Mouse (Mus musculus): ENCODE data around the gene Tagln3.

The Tagln3 gene

DNA sequence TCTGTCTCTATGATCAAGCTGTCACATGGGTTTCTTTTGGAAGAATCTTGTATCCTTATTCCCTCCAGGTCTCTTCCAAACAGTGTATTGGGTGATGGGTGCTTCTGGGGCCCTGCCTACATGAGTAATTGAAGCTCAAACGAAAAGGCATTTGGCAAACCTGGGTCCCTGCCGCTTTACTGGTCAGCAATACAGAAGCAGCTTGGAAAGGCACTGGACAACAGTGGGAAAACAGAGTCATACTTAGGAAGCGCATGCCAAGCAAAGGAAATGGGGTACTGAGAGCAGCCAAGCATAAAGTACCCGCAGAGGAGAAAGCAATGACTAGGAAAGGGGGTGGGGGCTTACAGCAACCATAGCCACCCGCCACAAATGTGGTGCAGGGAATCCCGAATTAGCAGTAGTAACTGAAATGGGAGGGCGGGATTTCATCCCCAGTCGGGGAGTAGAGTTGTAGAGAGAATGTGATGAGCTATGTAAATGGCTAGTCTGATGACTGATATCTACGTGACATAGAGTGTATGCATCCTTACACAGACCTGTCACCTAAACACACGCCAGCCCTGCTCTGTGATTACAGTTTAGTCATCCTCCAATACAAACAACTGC lies 4.3 kb downstream of the Tagln3 start:
- no peak for DNase-seq

DNA sequence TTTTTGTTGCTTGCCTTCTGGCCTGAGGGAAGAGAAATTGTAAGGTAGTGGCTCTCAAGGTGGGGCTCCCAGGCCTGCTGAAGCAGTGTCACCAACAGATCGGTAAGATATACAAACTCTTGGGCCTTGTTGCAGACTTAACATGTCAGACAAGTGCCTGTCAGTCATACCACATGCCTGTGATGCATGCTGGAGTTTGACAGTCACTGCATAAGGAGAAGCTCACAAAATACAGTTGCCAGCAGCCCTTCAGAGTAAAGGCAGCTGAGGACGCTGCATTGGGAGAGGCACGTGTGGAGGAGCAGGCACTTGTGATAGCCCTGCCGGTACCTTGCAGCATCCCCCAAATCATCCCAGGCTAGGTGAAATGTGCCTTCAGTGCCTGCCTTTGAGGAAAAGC lies 6.1 kb downstream of the Tagln3 start:
- no peak for DNase-seq

DNA sequence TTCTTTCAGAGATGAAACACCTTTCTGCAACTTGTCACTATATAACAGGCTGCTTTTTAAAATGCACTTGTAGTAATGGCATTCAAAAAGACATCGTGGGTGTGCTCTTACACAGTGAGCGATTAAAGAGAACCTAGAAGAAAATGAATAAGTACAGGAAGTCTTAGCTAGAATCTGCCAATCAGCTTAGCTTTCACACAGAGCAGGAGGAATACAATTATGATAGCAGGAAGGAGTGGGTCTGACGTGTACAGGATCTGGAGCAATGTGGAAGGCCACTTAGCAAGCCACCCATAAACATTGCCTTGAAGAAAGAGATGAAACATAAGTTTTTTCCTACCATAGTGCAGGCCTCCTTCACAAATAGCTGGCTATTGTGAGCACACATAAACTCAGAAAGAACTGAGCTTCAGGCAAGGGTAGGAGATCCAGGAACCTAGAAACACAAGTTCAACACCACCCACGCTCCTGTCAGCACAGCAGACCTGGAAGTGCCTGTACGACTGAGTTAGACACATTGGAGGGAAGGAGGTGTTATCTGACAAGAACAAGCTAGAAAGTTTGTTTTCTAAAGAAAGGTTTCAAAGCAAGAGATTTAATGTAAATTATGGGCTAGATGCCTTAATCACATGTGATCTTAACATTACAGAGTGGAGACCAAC lies 9.8 kb downstream of the Tagln3 start:
- no peak for DNase-seq

DNA sequence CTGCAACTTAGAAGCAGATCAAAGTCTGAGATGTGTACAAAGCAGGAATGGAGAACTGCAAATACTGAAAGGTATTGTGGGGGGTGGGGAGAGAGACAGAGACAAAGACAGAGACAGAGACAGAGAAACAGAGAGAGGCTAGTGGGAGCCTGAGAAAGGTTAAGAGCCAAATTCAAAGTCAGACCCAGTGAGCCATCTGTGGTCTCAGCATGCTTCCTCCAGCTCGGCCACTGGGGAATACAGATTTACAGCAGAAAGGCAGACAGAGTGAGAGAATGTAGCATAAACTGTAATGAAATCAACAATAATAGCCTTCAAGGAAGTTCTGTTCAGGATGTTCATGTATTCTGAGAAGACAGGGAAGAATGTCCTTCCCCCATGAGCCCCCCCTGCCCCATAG lies 10.5 kb downstream of the Tagln3 start:
- DNase-seq = no peak

DNA sequence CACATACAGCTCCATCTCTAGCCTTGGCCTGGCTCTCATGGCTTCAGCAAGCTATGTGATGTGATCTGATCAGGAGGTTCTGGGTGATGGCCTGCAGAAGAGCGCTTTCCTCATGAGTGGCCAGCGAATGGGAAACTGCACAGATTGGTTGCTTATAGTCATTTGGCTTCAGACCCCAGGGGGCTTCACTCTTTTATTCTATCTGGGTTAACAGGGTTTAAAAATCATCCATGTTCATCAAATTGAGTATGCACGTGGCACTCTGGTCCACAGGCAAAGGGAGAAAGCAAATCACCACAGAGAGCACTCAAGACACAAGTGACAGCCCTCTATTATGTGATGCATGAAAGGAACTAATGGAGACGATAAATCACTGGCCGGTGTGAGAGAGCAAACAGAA lies 11.1 kb downstream of the Tagln3 start:
- DNase-seq = no peak

DNA sequence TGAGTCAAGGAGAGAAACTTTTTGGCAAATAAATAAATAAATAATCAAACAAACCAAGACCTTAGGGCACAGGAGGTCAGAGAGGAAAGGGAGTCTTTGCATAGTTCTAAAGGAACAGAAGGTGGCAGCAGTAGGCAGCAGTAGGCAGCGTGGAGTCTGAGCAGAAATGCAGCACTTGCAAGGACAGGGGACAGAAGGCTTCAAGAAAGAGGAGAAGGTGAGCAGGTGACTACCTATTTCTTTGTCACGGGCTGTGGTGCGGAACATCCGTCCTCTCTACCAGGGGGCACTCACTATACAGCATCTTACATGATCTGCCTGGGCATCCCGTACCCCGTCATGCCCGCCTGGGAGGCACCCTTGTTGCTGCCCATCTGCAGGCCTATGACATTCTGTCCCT lies 13.1 kb downstream of the Tagln3 start:
- DNase-seq = no peak

DNA sequence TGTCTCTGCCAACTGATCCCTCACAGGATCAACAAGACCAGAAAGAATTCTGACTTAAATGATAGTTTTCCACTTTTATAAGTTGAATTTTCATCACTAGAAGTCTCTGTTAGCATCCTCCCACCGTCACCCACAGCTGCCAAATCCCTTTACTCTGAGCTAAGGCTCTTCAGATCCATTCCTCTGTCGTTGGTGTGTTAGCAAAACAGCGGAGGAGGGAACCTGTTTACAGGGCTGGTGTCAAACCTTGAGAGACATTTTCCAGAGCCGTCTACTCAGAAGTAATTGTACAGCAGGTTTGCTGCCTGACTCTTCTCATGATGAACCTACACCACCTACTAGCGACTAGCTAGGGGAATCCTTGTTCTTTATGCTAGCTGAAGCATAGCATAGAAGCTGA lies 25.1 kb downstream of the Tagln3 start:
- DNase-seq = no peak

DNA sequence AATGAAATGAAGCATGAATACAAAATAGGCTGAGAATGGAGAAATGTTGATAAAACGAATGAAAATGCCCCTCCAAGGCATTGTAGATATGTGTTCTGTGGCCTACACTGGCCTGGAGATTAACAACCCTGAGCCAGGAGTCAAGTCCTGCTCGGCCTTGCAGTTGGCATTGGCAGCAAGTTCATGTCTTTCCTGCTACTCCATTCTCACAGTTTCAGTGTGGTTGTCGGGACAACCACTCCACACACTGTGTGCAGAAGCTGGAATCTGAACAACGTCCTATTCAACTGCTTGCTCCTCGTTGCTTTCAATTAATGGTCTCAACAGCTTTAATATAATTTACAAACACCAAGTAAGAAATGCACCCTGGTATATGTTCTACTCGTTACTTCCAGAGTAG lies 26.4 kb downstream of the Tagln3 start:
- no peak for DNase-seq

DNA sequence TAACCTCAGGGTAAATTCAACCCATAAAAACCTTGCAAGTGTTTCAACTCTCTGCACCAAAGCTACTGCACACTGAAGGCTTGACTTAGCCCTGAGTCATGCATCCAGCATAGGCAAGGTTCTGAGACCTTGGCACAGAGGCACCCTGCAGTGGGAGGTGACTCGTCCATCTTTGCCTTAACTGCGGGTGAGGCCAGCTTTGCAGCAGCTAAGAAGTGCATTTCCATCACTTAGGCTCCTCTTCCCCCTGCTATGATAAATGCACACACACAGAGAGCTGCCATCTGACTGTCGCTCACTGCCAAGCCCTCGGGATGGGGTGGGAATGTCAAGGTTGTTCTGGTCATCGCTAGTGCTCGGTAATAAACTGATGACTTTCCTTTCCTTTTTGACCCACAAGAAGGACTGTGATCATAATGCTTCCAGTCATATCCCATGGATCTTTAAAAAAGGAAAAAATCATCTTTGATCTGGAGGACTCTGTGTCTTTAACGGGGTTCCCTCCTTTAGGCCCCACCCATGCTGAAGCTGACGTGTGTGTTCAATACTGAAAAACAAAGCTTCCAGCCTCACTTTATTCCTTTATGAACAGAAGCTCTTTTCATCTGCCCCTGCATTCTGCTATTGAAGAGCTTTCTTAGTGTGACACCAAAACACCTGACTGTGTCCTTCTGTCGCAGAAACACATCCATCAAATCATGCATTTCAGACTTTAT lies 28.8 kb downstream of the Tagln3 start:
- DNase-seq = no peak

DNA sequence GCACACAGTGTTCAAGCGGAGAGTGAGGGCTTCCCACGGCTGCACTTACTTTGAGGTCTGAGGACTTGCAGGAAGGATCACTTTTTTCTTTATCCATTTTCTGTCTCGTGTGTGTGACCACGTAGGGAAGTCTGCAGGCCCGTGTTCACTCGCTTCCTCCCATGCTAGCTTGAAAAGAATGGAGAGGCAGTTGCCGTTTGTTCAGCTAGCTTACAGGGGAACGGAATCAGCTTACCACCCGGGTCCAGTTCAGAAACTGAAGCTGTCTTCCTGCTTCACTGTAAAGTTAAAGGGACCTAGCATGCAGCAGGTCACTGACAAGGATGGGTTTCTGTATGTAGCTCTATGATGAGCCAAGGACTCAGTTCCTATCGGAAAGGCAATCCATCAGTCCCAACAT lies 30.9 kb downstream of the Tagln3 start, which contains the start of gene Tmprss7:
Tmprss7 (minus strand) TSS at position 101 of the 400 bp plus-strand sequence.
- DNase-seq = no peak

DNA sequence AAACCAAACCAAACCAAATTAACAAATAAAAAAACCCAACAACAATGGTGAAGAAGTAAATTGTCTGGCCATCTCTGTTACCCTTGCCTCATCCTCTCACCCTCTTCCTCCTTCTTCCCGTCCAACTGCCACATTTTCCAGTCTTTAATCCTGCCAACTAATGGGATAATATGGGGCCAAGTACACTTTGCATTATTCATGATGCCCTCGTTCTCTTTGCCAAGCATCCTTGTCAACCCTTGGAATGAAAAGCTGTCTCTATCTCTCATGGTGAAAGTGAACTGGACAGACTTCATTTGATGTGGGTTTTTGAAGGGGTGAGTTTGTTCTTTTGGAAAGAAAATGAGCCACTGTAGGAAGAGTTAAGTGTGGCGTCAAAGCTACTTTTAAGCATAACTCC lies 31.6 kb downstream of the Tagln3 start:
- no peak for DNase-seq

DNA sequence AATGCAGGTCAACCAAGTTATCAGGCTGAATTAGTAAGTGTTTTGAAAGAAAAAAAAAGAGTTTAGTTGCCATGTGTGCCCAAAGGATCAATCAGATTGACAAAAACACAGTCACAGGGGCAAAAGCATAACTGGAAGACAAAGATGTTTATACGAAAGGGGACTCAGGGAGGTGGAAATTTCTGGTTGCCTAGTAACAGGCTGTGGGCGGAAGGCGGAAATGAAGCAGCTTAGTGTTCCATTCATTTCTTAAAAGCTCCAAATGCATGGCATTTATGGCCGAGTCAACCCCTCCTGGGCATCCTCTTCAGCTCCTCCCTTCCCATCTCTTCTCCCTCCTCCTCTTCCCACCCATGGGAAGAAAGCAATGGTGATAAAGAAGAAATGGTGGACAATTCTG lies 34.2 kb downstream of the Tagln3 start:
- DNase-seq = no peak

DNA sequence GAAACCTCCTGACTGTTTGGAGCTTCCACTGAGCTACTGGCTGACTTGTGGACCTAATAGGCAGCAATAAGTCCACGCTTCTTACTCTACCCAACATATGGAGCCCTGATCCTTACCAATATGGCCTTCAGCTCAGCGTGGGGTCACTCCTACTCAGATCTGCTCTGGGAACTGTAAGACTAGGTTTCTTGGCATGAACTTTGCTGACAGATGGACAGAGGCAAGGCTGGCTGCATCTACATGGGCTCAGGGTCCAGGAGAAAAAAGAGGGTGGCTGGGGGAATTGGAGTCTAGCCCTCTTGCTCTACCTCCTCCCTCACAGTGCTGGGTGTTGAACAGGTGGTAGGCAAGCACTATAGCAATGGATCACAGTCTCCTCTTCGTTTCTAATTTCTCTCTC lies 37.6 kb downstream of the Tagln3 start:
- DNase-seq = no peak

DNA sequence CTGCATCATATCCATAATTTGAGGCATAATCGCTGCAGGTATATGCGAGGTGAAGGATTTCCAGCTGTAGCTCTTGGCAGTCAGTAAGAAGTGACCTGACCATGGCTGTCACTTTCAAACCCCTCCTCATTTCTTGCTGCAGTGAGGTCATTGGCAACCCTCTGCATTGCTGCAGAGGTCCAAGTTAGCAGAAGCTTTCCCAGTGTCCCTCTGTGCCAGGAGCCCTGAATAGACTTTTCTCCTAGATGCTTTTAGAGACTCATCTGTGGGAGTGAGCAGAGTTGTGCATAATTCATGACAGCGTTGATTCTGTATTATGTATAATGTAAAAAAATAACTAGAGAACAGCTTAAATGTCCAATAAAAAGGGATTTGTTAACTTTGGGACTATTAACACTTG lies 39.1 kb downstream of the Tagln3 start:
- no peak for DNase-seq

DNA sequence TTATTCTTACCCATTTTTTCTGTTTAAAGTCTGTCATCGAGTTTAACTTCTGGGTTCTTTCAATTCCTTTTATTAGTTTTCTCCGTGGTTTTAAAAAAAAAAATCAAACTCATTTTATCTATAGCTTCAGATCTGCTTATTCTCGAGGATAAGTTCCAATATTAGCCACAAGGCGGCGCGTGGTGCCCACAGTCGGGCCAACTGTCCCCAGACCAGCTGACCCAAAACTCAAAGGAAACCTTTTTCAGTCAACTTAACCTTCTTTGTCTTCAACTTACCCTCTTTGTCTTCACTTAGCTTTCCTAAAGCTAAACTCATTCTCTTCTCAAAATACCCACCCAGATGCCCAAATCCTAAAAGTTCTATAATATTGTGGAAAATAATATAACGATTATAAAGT lies 39.6 kb downstream of the Tagln3 start:
- DNase-seq = no peak

DNA sequence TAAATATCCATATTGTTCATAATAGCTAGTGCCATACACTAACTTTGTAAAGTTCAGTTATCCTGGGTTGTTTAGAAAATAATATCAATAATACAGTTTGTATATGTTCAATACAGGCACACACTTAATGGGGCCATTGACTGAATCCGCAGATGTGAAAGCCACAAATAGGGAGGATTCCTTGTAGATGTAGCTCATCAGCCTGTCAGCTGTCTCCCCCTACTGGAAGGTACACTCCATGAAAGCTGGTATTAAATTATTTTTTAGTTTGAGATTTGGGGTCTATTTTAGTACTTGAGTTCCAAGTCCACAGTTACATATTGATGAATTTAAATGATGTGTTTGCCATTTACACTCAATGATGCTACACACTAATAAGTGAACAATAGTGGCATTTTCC lies 47.9 kb downstream of the Tagln3 start:
- no peak for DNase-seq

DNA sequence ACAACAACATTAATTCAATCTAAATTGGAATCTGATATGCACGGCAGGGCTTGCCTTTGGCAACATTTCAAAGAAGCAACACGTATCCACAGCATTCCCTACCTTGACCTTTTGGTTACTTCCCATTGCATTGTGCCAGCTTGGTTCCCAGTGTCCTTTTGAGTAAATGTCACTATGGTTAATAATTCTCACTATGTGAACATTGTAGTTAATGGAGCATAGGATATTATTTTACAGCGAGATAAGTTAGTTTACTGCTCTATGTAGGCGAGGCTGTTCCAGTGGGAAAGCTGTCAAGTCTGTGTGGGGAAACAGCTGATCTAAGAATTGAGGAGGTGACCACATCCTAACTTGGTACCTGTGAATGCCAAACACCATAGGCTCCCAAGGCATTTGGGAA lies 54.4 kb downstream of the Tagln3 start:
- DNase-seq = no peak

DNA sequence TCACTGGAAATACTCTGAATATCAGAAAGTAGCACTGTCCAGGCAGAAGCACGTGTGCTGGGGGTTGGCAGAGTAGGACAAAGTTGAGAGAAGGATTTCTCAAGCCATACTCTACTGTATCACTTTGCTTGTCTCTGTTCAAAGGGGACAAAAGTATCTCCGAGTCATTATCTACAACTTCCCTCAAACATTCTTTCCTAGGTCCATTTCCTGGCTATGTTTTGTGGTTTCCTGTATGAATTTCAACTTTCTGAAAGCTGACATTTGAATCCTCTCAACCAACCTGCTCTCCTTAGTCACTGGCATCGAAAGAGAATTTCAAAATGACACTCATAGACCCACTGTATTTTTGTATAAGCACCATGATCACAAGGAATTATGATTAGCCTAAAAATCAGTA lies 56.2 kb downstream of the Tagln3 start:
- no peak for DNase-seq

DNA sequence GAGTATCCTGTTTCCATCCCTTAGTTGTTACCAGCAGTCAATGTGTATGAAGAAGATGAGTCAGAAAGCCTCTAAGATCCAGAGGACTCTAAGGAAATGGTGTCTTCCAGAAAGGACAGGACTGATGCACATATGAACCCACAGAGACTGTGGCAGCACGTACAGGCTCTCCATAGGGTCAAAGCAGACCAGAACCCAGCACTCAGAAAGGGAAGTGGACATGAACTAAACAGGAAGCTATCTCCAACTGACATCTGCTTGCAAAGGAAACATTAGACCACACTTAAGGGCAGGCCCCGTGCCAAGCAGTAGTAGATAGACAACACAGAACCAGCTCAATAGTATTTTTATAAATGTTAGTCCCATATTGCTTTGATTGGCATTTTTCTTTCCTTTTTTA lies 58.3 kb downstream of the Tagln3 start:
- DNase-seq = no peak

DNA sequence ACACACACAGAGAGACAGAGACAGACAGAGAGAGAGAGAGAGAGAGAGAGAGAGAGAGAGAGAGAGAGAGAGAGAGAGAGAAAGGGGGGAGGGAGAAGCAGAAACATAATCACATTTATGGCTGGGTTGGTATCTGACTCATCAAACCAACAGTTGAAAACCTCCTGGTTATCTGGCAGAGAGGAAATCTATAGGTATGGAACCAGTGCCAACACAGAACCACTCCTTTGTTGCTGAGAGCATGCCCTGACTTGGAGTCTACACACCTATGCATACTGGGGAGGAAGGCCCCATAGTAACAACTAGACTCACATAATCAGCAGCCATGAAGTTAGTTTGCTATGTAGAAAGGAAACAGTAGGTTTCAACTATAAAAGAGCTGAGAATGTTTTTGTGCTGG lies 62.0 kb downstream of the Tagln3 start:
- no peak for DNase-seq

Measured in thymus, adult 18-20 months (tissue).